Mouse (Mus musculus) kidney, adult 9 months (tissue): ENCODE results near the gene Optc.
A peak's percentile ranks its signal among the peaks of the same experiment; 100 is the strongest.

Experiments used
- DNase-seq: peaks from one replicate; pipeline ENCODE4 v3.0.0; 2022

The Optc gene

DNA sequence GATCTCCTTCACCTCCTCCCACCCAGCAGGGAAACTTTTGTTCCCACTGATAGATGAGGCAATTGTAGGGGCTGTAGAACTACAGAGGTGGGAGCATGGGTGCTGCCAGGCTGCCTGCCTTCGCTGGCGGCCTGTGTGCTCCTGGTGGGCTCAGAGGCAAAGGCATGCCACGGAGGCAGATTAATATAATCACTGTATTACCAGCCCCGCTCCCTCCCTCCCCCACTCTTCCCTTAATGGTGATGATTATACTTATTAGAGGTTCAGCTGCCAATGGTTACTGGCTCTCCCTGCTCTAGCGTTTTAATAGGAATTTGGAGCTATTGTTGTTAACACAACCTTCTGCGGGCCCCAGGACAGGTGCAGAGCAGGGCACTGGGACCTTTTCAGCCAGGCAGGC is 26.0 kb downstream of the Optc start:
- no peak for DNase-seq

DNA sequence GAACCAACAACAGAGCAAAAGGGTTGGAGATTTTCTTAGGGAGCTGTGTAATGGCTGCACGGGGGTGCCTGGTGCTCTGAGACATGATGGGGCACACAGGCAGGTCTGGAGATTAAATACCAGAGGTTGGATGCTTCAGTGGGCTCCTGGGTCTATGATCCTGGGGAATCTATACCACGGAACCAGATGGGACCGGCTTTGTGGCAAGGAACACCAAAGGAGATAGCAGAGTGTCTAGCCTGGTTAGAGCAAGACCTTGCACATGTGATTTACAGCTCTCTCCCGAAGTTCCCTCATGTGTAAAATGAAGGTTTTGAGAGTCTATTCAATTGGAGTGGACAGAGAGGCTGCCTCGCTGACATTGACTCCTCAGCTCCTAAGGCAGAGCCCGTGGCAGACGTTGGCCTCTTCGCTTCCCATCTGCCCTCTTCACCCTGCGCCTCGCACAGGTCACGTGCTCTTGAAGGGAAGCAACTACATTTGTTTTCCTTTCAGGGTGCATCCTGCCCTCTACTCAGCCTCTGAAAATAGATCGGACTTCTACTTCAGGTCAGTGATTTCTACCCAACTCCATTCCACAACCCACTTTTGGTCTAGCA is 28.9 kb downstream of the Optc start:
- peak; percentile 40 for DNase-seq

DNA sequence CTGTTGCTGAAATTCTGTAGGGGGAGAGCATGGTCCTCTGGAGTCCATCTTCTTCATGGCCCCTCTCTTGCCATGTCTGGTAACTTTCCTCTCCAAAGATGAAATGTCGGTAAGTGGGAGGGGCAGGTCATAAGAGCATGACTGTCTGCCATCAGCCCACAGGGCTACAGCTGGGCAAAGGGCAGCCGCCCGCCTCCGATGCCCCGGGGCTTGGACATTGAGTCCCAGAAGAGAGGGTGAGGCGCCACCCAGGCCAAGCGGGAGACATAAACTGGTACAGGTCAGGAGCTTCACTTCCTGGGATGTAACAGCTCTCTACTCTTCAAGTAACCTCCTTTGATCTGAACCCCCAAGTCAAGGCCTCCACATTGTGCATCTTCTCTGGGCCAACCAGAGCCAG is 30.9 kb downstream of the Optc start:
- DNase-seq, result peak; percentile 72

DNA sequence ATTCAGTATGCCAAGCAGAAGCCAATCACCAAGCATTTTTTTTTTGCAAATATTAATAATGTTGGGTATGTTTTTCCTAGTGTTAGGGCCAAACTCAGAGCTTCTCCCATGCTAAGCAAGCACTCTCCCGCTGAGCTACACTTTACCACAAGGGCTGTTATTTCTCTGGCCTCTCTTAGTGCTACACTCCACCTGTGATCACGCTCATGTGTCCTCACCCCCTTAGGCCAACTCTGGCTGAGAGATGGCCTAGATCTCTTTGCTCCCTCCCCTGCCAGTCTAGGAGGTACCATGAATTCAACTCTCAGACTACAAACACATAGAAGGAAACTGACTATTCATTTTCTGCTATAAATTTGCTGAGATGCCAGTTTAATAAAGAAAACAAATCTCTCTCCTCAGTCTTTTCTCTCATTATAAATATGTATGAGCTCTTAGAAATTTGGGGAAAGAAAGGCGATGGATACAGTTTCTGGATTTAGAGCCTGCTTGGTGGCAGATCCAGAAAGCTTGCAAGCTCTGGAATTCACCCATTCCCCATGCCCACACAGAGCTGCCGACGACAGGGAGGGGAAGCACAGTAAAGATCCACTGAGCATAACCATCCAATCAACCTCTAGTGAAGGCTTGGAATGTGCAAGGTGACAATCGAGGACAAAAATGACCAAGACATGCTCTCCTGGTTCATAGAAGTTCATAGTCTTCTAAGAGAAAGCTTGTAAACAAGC is 34.5 kb downstream of the Optc start:
- no peak for DNase-seq

DNA sequence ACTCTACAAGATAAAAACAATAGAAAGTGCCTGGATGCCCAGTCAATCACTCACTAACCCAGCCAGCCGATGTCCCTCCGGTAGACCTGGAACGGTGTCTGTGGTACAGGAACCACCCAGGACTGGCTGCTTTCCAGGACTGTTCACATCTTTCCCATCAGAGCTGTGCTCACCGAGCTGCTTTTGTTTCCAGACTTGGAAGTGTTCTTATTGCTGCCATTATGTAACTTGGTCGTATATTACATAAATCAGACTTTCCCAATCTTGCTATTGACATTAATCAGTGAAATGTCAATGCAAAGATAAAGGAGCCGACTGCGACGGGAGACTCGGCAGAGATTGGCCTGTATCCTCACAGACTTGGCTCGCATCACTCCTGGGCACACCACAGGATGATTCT is 36.6 kb downstream of the Optc start:
- DNase-seq, result no peak

DNA sequence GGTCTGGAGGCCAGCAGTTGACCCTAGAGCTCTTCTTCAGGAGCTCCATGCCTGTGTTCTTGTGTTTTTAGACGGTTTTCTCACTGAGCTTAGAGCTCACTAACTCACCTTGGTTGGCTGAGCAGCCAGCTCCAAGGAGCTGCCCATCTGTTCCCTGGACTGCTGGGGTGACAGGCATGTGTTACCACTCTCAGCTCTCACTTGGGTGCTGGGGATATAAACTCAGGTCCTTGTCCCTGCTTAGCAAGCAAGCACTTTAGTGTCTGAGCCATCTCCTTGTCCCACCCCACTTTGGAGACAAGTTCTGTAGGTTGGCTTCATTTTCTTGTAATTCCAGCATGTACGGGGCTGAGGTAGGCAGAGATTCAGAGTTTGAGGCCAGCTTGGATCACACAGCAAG is 38.6 kb downstream of the Optc start:
- DNase-seq, result no peak

DNA sequence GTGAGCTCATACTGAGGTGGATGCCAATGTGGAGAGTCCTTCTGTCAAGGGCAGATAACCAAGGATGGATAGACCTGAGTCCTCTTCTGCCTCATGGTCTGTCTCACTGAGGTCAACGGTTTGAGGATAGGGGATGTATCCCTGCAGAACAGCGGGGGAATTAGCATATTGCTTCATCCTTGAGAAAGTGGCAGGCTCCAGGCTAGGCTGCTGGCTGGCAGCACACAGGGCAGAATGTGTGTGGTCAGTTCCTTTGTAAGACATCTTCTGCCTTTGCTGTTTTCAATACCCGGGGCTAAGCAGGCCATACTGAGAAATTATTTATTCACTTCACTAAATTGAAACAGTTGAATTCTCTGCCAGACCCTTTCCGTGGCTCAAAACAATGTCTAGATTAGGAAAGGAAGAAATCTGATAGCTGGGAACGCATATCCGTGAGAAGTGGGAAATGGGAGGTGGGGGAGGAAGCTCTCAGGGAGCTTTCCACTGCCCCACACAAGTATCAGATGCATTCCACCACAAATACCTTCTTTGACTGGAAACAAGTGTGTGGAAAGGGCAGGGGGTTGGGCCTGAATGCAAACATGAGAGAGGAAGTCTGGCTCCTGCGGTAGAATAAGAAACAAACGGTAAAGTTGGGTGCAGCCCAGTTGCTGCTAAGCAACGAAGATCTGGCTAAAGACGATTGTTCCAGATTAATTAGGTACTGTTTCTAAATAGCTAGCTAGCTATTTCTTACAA is 44.4 kb downstream of the Optc start:
- no peak for DNase-seq

DNA sequence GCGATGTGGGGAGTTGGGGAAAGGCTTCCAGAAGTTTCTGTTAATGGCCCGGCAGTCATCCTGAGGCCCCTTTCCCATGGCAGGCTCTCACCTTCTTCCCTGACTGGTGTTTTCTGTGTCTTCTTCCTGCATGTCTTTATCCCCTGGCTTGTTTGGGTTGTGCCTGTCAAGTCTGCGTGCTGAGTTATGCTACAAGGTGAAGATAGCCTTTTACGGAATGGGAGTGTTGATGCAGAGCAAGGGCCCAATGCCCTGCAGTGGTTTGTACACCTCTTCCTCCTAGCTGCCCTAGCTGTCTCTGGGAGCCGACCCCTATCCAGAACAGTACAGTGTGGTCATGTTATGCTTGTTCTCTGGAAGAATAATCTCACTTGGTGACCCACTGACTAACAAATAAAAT is 46.8 kb downstream of the Optc start:
- no peak for DNase-seq

DNA sequence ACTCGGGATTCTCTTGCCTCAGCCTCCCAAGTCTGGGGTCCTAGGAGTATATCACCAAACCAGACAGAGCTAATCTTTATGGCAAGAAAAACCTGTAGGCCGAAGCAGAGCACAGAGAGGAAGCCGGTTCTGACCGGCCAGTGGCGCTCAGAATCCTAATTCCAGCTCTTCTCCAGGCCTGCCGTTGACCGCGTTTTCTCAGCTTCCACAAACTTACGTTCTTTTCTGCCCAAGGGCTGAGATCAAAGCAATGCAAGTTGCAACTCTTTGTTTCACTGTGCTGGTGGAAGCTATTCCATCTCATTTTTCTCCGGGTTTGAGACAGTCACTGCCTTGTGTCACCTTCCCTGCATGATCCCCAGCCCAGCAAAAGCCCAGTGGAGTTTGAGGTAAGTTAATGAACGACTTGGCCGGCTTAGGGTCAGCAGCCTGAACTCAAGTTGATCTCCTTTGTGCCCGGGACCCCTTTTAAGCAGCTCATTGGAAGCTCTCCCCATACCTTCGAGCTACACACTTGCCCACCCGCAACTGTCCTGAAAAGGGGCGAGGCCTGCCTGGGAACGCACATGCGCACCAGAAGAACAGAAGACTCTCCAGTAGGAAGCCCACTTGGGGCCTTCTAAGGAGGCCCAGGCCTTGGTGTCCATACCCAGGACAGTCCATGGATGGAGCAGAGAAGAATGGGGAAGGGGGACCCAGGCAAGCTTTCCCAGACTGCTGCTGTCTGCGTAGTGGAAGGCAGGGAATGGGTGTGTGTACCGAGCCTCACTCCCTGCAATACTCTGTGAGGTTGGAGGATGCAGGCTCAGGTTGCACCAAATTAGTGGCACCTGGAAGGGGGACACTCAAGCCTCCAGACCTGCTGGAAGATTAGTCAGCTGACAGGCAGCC is 47.7 kb downstream of the Optc start:
- DNase-seq, result peak; percentile 37

DNA sequence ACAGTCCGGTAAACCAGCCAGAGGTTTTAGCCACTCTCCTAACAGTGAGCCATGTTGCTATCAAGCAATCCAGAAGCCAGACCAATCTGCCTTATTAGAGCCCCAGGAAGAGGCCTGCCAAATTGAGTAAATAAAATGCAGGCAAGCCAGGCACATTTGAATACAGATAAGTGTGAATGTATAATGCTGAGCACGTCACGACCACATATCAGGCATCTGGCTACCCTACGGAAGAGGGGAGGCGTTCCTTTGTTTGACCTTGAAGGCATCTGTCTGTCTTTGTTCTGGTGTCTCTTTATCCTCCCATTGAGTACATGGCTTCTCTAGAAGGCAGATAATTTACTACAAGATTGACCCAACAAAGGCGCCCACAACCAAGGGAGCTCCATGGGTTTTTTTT is 48.5 kb downstream of the Optc start:
- DNase-seq, result no peak

DNA sequence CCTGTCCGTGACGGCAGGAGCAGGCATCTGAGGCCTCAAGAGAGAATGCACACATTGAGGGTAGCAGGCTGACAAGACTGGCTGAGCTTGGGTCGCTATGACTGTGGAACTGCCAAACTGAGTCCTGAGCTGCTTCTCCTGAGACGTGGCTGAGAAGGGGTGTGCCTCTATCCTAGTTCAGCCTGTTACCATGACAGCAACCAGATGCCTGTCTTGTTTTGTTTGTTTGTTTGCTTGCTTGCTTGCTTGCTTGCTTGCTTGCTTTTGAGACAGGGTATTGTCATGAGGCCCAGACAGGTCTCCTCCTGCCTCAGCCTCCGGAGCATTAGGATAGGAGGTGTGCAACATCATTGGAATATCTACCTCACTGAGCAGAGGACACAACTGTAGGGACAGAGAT is 50.0 kb downstream of the Optc start:
- no peak for DNase-seq

DNA sequence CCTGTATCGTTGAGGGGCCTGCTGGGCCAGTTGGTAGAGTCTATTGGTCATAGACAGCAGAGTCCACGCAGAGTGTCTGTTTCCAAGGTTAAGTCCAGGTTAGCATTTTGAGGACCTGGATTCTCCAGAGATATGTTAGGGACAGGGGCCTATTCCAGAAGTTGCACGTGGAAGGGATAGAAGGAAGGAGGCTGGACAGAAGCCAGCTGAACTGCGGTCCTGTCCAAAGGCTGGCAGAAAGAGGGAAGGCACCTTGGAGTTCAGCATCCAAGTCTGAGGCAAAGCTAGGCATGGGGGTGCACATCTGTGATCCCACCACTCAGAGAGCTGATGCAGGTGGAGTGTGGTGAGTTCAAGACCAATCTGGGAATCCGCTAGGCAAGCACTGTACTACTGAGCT is 50.6 kb downstream of the Optc start:
- peak; percentile 44 for DNase-seq

DNA sequence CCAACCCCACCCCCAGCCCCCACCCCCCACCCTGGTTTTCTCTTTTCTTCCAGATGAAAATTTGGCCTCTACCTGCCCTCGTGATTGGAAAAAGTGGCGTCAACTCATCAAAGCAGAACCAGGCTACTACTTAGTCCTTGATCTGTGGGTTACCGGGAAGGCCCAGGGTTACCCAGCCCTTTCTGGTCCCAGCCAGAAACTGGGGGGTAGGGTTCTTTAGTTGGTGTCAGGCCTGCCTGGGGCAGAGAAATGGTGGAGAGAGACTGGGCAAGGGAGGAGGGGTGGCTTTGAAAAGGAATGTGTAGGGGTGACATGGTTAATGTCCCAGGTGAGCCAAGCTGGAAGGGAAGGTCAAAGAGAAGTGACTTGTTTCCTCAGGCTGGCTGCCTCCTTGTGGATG is 51.1 kb downstream of the Optc start:
- peak; percentile 62 for DNase-seq

DNA sequence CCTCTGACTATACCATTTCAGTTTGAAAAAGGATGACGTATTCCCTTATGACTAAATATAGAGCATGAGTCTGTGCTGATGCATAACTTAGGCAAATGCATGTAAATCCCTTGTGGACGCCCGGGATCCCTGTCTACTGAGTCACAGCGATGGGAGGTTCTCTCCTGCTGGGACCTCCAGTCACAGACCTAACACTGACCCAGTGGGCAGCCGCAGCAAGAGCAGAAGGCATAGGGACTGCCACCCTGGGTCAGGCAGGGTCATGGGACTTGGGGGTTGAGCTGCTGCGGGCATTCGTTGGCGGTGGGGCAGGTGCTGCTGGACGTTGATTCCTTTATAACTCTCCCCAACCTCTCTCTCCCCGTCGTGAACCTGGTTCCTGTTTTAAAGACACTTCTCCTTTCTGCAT is 51.7 kb downstream of the Optc start:
- DNase-seq, result no peak

DNA sequence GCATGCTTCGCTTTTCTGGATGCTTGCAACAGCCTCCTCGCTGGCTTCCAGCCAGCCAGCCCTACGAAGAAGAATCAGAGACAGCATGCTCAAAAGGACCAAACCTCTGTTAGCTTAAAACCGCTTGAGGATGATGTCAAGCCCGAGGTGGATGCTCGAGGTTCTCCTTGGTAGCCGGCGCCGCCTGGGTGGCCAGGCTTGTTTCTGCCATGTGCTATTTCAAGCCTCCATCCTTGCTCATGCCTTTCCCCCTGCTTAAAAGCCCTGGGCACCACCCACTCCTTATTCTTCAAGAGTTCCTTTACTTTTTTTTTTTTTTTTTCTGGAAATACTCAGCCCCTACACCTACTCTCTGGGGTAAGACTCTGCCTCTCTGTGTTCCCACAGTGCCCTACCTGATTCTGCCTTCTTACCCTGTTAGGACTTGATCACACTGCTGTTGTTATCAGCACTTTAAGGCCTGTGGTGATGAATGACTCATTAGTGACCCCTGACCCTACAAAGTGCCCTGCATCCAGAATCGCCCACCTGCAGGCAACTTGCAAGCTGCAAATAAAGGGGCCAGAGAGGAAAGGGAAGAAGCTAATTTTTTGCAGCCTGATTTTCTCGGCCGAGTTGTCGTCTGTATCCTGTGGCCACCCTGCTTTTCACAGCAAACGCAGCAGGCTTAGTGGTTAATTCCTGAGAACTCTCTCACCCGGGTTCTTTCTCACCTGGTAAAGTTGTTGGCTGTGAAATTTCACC is 52.4 kb downstream of the Optc start:
- DNase-seq, result no peak

DNA sequence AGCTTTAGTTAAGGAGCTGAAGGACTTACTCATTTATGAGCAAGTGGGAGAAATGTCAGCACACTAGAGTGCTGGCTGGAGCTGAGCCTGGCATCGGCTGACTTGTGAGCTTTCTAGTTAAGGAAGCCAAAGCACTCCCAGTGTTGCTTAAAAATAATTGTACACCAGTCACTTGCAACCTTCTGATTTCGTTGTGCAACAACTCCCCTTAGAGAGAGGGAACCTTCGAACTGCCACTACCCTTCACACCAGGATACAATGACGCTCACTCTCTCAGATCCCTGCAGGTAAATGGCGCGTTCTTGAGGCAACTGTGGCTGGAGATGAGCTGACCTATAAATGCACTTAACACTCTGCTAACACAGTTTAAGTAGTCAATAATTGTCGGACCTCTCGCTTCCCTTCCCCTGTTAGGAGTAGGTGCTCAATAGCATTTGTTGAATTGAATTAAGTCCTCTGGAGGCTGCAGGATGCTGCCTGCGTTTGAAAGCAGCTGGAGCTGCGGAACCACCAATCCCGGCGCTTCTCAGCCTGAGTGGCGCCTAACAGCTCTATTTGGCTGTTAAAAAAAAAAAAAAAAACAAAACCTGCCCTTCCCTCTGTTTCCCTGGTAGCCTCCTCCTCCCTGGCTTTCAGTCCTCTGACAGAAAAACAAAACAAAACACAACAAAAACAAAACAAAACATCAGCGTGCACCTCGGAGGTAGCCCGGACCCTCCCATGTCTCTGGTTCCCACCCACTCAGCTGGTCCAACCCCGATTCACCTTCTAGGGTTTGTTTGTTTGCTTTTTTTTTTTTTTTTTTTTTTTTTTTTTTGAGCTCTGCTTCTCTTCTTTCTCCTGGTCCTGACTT is 53.2 kb downstream of the Optc start:
- DNase-seq, result peak; percentile 52
